In the genomic region with DNA sequence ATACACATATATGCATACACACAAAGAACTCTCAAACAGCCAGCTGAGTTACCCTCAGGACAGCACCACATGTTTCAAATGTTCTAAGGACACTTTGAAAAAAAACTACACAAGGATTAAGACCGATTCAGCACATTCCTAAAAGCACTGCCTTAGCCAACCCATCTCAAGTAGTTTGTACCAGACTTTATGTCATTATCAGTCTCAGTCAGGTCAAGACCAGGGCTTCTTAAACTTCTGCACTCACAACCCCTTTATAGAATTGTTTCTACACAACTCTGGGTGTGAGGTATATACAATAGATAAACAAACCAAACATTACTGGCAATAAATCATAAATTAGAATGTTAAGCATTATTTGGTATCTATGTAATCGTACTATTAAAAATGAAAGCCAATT, we compare ENCODE assay signal across 24 mouse cellular contexts.
A peak's percentile ranks its signal among the peaks of the same experiment; 100 is the strongest.
DNase-seq lines count a peak whose midpoint lies in the region; ATAC-seq and TF ChIP-seq lines count a peak whose summit lies in the region.
"Had no signal": no experiment of that assay in that cellular context is flagged by ENCODE, and none has a peak within 500 bp of the region (broad histone marks: within the 10 kb centered on the region; RNA-seq: fewer than 3 reads in every experiment).

No protein-coding gene starts in this region.

- no peak overlapping the region for H3K4me3 ChIP-seq in lung, embryonic 14.5 days (ENCODE audit: low read depth, low read length)
- H3K4me3 ChIP-seq in lung, postnatal 0 days (ENCODE audit: low read depth, low read length), result no peak overlapping the region
- no peak overlapping the region for H3K4me3 ChIP-seq in kidney, embryonic 14.5 days (ENCODE audit: low read length)
- H3K4me3 ChIP-seq: embryonic facial prominence, embryonic 10.5 days; embryonic facial prominence, embryonic 12.5 days; forebrain, embryonic 13.5 days; forebrain, embryonic 15.5 days had no signal

- no peak for DNase-seq in lung, embryonic 14.5 days
- no peak for DNase-seq in lung, adult 18-20 months
- peak; percentile 43 for DNase-seq in lung, postnatal 0 days (ENCODE audit: low spot score)
- no peak for DNase-seq in lung, postnatal 36 days
- DNase-seq: adrenal gland, adult 8-10 months; adrenal gland, postnatal 14 days; adrenal gland, postnatal 36 days; B cell, adult 2 months; cerebellum, adult 11-12 months; cerebellum, adult 2 months; cerebellum, adult 9-10 months; cerebellum, postnatal 10 days; cerebellum, postnatal 25 days; forebrain, postnatal 0 days had no signal

- no peak for TF ChIP-seq EP300 in lung, postnatal 0 days (IDR thresholded peaks at IDR 0.05)

- no peaks in the 10 kb centered on the region for H3K36me3 ChIP-seq in lung, embryonic 14.5 days (ENCODE audit: insufficient read depth)
- no peaks in the 10 kb centered on the region for H3K36me3 ChIP-seq in lung, postnatal 0 days (ENCODE audit: insufficient read depth, low read length)
- no peaks in the 10 kb centered on the region for H3K36me3 ChIP-seq in kidney, embryonic 14.5 days (ENCODE audit: control insufficient read depth, insufficient read depth, low read length)
- H3K36me3 ChIP-seq: embryonic facial prominence, embryonic 10.5 days; embryonic facial prominence, embryonic 12.5 days; forebrain, embryonic 15.5 days; G1E had no signal

- H3K27me3 ChIP-seq in lung, embryonic 14.5 days (ENCODE audit: insufficient read depth, low read length), result no peaks in the 10 kb centered on the region
- H3K27me3 ChIP-seq in lung, postnatal 0 days (replicated peaks; ENCODE audit: insufficient read depth, low read length), result no peaks in the 10 kb centered on the region
- H3K27me3 ChIP-seq in kidney, embryonic 14.5 days (ENCODE audit: control insufficient read depth, insufficient read depth, low read length), result no peaks in the 10 kb centered on the region
- H3K27me3 ChIP-seq: CH12.LX; embryonic facial prominence, embryonic 12.5 days; forebrain, embryonic 13.5 days; forebrain, embryonic 15.5 days; Patski had no signal

- H3K9ac ChIP-seq in lung, embryonic 14.5 days, result no peak overlapping the region
- H3K9ac ChIP-seq in lung, postnatal 0 days (replicated peaks; ENCODE audit: low read depth), result no peak overlapping the region
- no peak overlapping the region for H3K9ac ChIP-seq in kidney, embryonic 14.5 days (ENCODE audit: low read depth, low read length)
- H3K9ac ChIP-seq: embryonic facial prominence, embryonic 12.5 days; forebrain, embryonic 13.5 days; forebrain, embryonic 15.5 days; forebrain, postnatal 0 days had no signal

- no peaks in the 10 kb centered on the region for H3K4me1 ChIP-seq in lung, embryonic 14.5 days (ENCODE audit: insufficient read depth)
- H3K4me1 ChIP-seq in lung, postnatal 0 days (ENCODE audit: insufficient read depth, low read depth, low read length), result no peaks in the 10 kb centered on the region
- H3K4me1 ChIP-seq in kidney, embryonic 14.5 days (ENCODE audit: control insufficient read depth, insufficient read depth, low read length), result no peaks in the 10 kb centered on the region

- no peak overlapping the region for H3K27ac ChIP-seq in lung, embryonic 14.5 days (ENCODE audit: low read depth)
- no peak overlapping the region for H3K27ac ChIP-seq in lung, postnatal 0 days (ENCODE audit: low read length)
- no peak overlapping the region for H3K27ac ChIP-seq in kidney, embryonic 14.5 days (ENCODE audit: low read depth, low read length)
- H3K27ac ChIP-seq: embryonic facial prominence, embryonic 10.5 days; embryonic facial prominence, embryonic 12.5 days; forebrain, embryonic 13.5 days; forebrain, embryonic 15.5 days had no signal

- TF ChIP-seq CTCF in lung, embryonic 14.5 days (IDR thresholded peaks at IDR 0.05; ENCODE audit: low read depth), result no peak
- no peak for TF ChIP-seq CTCF in lung, postnatal 0 days (IDR thresholded peaks at IDR 0.05)

- ATAC-seq in lung, embryonic 14.5 days (ENCODE audit: insufficient read depth), result 0 out of 2 replicates have a peak, but pooled peaks have one; percentile 58
- 0 out of 2 replicates have a peak, but pooled peaks have one; percentile 26 for ATAC-seq in lung, postnatal 0 days
- ATAC-seq in kidney, embryonic 14.5 days (ENCODE audit: low FRiP score, low TSS enrichment), result no peak
- ATAC-seq: activated CD4-positive, CD25-positive, alpha-beta regulatory T cell, adult 4 months; CD4-positive, CD25-positive, alpha-beta regulatory T cell, adult 4 months; forebrain, embryonic 13.5 days; forebrain, embryonic 15.5 days; forebrain, postnatal 0 days; Patski had no signal

- H3K4me2 ChIP-seq in lung, embryonic 14.5 days, result no peak overlapping the region
- no peak overlapping the region for H3K4me2 ChIP-seq in lung, postnatal 0 days (replicated peaks; ENCODE audit: low read depth, low read length)
- H3K4me2 ChIP-seq in kidney, embryonic 14.5 days (replicated peaks; ENCODE audit: low read depth, low read length), result no peak overlapping the region
- H3K4me2 ChIP-seq: embryonic facial prominence, embryonic 12.5 days; forebrain, embryonic 13.5 days; forebrain, embryonic 15.5 days had no signal

- no peaks in the 10 kb centered on the region for H3K9me3 ChIP-seq in lung, embryonic 14.5 days (ENCODE audit: low read depth, low read length)
- H3K9me3 ChIP-seq in lung, postnatal 0 days (ENCODE audit: low read length), result no peaks in the 10 kb centered on the region
- no peaks in the 10 kb centered on the region for H3K9me3 ChIP-seq in kidney, embryonic 14.5 days (ENCODE audit: control insufficient read depth, low read length)
- H3K9me3 ChIP-seq: embryonic facial prominence, embryonic 10.5 days; embryonic facial prominence, embryonic 12.5 days; forebrain, embryonic 13.5 days; forebrain, embryonic 15.5 days; G1E had no signal

- 42% methylated on average over 2 of the region's 2 CpGs for WGBS in lung, embryonic 14.5 days
- 48% methylated on average over 2 of the region's 2 CpGs for WGBS in lung, postnatal 0 days
- 86% methylated on average over 2 of the region's 2 CpGs for WGBS in kidney, embryonic 14.5 days
